ENCODE assay signal across 8 mouse cellular contexts in genomic region chr2:119167866-119168256, GRCm38 (mm10). TPM values are rescaled to one million over a fixed set of nuclear protein-coding genes. Genes with fewer than 3 reads are reported as not detected.
DNase-seq lines count a peak whose midpoint lies in the region; ATAC-seq and TF ChIP-seq lines count a peak whose summit lies in the region.

No protein-coding gene starts in this region.

- WGBS in kidney, adult 2 months, result 7% methylated on average over 26 of the region's 26 CpGs
- 1% methylated on average over 26 of the region's 26 CpGs for WGBS in hindbrain, embryonic 16.5 days
- 4% methylated on average over 26 of the region's 26 CpGs for WGBS in midbrain, postnatal 0 days

- no peak for TF ChIP-seq POLR2A in kidney, adult 2 months (IDR thresholded peaks at IDR 0.05; ENCODE audit: low read depth, low read length)
- TF ChIP-seq POLR2A in bone marrow macrophage, adult 2 months (IDR thresholded peaks at IDR 0.05; ENCODE audit: borderline replicate concordance, low read depth, low read length), result no peak

- no peaks in the 10 kb centered on the region for H3K36me3 ChIP-seq in kidney, adult 2 months (ENCODE audit: control insufficient read depth, insufficient read depth, low read length)
- H3K36me3 ChIP-seq in hindbrain, embryonic 16.5 days (ENCODE audit: control insufficient read depth, insufficient read depth, low read length), result no peaks in the 10 kb centered on the region
- no peaks in the 10 kb centered on the region for H3K36me3 ChIP-seq in midbrain, postnatal 0 days (ENCODE audit: insufficient read depth, low read length)

- peak overlapping the region; percentile 39 for H3K9ac ChIP-seq in hindbrain, embryonic 16.5 days (ENCODE audit: low read depth, low read length)
- peak overlapping the region; percentile 24; the same call in 1 of the 2 replicates for H3K9ac ChIP-seq in midbrain, postnatal 0 days (replicated peaks; ENCODE audit: low read length, poor library complexity, severe bottlenecking)

- no peaks in the 10 kb centered on the region; the same call in 1 of the 2 replicates for H3K4me1 ChIP-seq in kidney, adult 2 months (ENCODE audit: control insufficient read depth, insufficient read depth, low read length)
- H3K4me1 ChIP-seq in bone marrow macrophage, adult 2 months (ENCODE audit: control insufficient read depth, insufficient read depth, low read length), result peaks cover 29% of the 10 kb centered on the region
- H3K4me1 ChIP-seq in hindbrain, embryonic 16.5 days (ENCODE audit: control insufficient read depth, insufficient read depth, low read depth, low read length), result peaks cover 12% of the 10 kb centered on the region
- H3K4me1 ChIP-seq in midbrain, postnatal 0 days (ENCODE audit: insufficient read depth, low read length), result no peaks in the 10 kb centered on the region; the same call in 1 of the 2 replicates

- no peaks in the 10 kb centered on the region for H3K27me3 ChIP-seq in kidney, adult 2 months (replicated peaks; ENCODE audit: control insufficient read depth, insufficient read depth, low read length)
- peaks cover 4% of the 10 kb centered on the region for H3K27me3 ChIP-seq in hindbrain, embryonic 16.5 days (replicated peaks; ENCODE audit: control insufficient read depth, insufficient read depth, low read length)
- peaks cover 5% of the 10 kb centered on the region; the same call in 1 of the 2 replicates for H3K27me3 ChIP-seq in midbrain, postnatal 0 days (ENCODE audit: insufficient read depth, low read length)

- H3K27ac ChIP-seq in kidney, adult 2 months (ENCODE audit: insufficient read depth, low read depth, low read length), result no peak overlapping the region
- H3K27ac ChIP-seq in bone marrow macrophage, adult 2 months (ENCODE audit: insufficient read depth, low read depth, low read length), result no peak overlapping the region
- H3K27ac ChIP-seq in hindbrain, embryonic 16.5 days (ENCODE audit: low read depth, low read length), result no peak overlapping the region
- H3K27ac ChIP-seq in midbrain, postnatal 0 days (ENCODE audit: low read depth, low read length), result no peak overlapping the region

- no peak for TF ChIP-seq CTCF in kidney, adult 2 months (conservative IDR thresholded peaks at IDR 0.05; ENCODE audit: insufficient read depth, insufficient read length, low read depth, low read length)
- TF ChIP-seq CTCF in bone marrow macrophage, adult 2 months (IDR thresholded peaks at IDR 0.05; ENCODE audit: low read depth, low read length), result no peak
- TF ChIP-seq CTCF in midbrain, postnatal 0 days (IDR thresholded peaks at IDR 0.05), result no peak

- H3K9me3 ChIP-seq in hindbrain, embryonic 16.5 days (ENCODE audit: control insufficient read depth, low read length), result no peaks in the 10 kb centered on the region
- no peaks in the 10 kb centered on the region for H3K9me3 ChIP-seq in midbrain, postnatal 0 days (ENCODE audit: low read length)

- peak overlapping the region; percentile 98 for H3K4me2 ChIP-seq in hindbrain, embryonic 16.5 days (ENCODE audit: low read length)
- H3K4me2 ChIP-seq in midbrain, postnatal 0 days (ENCODE audit: low read depth, low read length, poor library complexity, severe bottlenecking), result peak overlapping the region; percentile 97

- no peak for DNase-seq in kidney, adult 2 months
- no peak for DNase-seq in kidney, postnatal 4 days
- DNase-seq in midbrain, postnatal 0 days (ENCODE audit: low spot score), result no peak
- DNase-seq in right cerebral cortex, postnatal 25 days, result no peak
- no peak for DNase-seq in right cerebral cortex, postnatal 10 days (ENCODE audit: low spot score in 2 of 2)
- DNase-seq in adrenal gland, adult 18-20 months (ENCODE audit: low spot score in 2 of 2), result no peak

- ATAC-seq in hindbrain, embryonic 16.5 days, result peak; percentile 38; the same call in 1 of the 2 replicates
- ATAC-seq in midbrain, postnatal 0 days (ENCODE audit: low FRiP score), result peak; percentile 29; the same call in 1 of the 2 replicates

- H3K4me3 ChIP-seq in kidney, adult 2 months (ENCODE audit: insufficient read depth, low read depth, low read length), result peak overlapping the region; percentile 53
- peak overlapping the region; percentile 61 for H3K4me3 ChIP-seq in bone marrow macrophage, adult 2 months (ENCODE audit: insufficient read depth, low read length)
- peak overlapping the region; percentile 57 for H3K4me3 ChIP-seq in hindbrain, embryonic 16.5 days (ENCODE audit: low read length)
- H3K4me3 ChIP-seq in midbrain, postnatal 0 days (ENCODE audit: low read depth, low read length), result peak overlapping the region; percentile 47

RNA-seq across cellular contexts. Expression of gene Gchfr, which starts 0.3 kb away (rescaled TPM):
- polyA plus RNA-seq in kidney, adult 2 months (2012; rRNA removed), result 124 and 144 TPM in 2 replicates
- polyA plus RNA-seq in bone marrow macrophage, adult 2 months (2012; ENCODE audit: insufficient read depth, insufficient read length, missing spikeins), result not detected in 2 replicates
- polyA plus RNA-seq in hindbrain, embryonic 16.5 days (2015; fragmentation: Nextera tagmentation; extraction: Ambion mirVana), result 10.9 and 16.2 TPM in 2 replicates
- 11.0 and 15.9 TPM in 2 replicates for total RNA-seq in midbrain, postnatal 0 days (2014; rRNA removed)
- polyA plus RNA-seq in midbrain, postnatal 0 days (2015; fragmentation: Nextera tagmentation; extraction: Ambion mirVana), result 9.9 and 12.0 TPM in 2 replicates
- total RNA-seq in adrenal gland, adult 18-20 months (2021), result 10 to 100 TPM; 24.3 to 26.0 TPM

RNA-seq across cellular contexts. Expression of gene Gm14137, which starts 6.4 kb away (rescaled TPM):
- 0.05 and 0.15 TPM in 2 replicates for polyA plus RNA-seq in kidney, adult 2 months (2012; rRNA removed)
- polyA plus RNA-seq in bone marrow macrophage, adult 2 months (2012; ENCODE audit: insufficient read depth, insufficient read length, missing spikeins), result not detected in 2 replicates
- 0.86 TPM in 2 replicates for polyA plus RNA-seq in hindbrain, embryonic 16.5 days (2015; fragmentation: Nextera tagmentation; extraction: Ambion mirVana)
- total RNA-seq in midbrain, postnatal 0 days (2014; rRNA removed), result 0.05 TPM in 1 of 2 replicates, not detected in the other
- 0.32 and 0.47 TPM in 2 replicates for polyA plus RNA-seq in midbrain, postnatal 0 days (2015; fragmentation: Nextera tagmentation; extraction: Ambion mirVana)
- under 1 TPM in 1 of 2 experiments, not detected in 1; 0.13 TPM for total RNA-seq in adrenal gland, adult 18-20 months (2021)

RNA-seq across cellular contexts. Expression of gene Rmdn3, which starts 11.0 kb away (rescaled TPM):
- polyA plus RNA-seq in kidney, adult 2 months (2012; rRNA removed), result 23.6 and 25.9 TPM in 2 replicates
- 15.8 and 17.6 TPM in 2 replicates for polyA plus RNA-seq in bone marrow macrophage, adult 2 months (2012; ENCODE audit: insufficient read depth, insufficient read length, missing spikeins)
- 49.3 and 50.1 TPM in 2 replicates for polyA plus RNA-seq in hindbrain, embryonic 16.5 days (2015; fragmentation: Nextera tagmentation; extraction: Ambion mirVana)
- 34.8 and 37.2 TPM in 2 replicates for total RNA-seq in midbrain, postnatal 0 days (2014; rRNA removed)
- polyA plus RNA-seq in midbrain, postnatal 0 days (2015; fragmentation: Nextera tagmentation; extraction: Ambion mirVana), result 38.8 and 43.1 TPM in 2 replicates
- 100 to 1,000 TPM in 1 of 2 experiments, 10 to 100 TPM in 1; 72.4 to 101 TPM for total RNA-seq in adrenal gland, adult 18-20 months (2021)

RNA-seq across cellular contexts. Expression of gene Zfyve19, which starts 40.6 kb away (rescaled TPM):
- 39.1 and 43.2 TPM in 2 replicates for polyA plus RNA-seq in kidney, adult 2 months (2012; rRNA removed)
- polyA plus RNA-seq in bone marrow macrophage, adult 2 months (2012; ENCODE audit: insufficient read depth, insufficient read length, missing spikeins), result 41.2 and 50.7 TPM in 2 replicates
- polyA plus RNA-seq in hindbrain, embryonic 16.5 days (2015; fragmentation: Nextera tagmentation; extraction: Ambion mirVana), result 70.4 and 75.7 TPM in 2 replicates
- total RNA-seq in midbrain, postnatal 0 days (2014; rRNA removed), result 30.5 and 44.0 TPM in 2 replicates
- 52.0 and 57.3 TPM in 2 replicates for polyA plus RNA-seq in midbrain, postnatal 0 days (2015; fragmentation: Nextera tagmentation; extraction: Ambion mirVana)
- 10 to 100 TPM; 32.0 to 32.4 TPM for total RNA-seq in adrenal gland, adult 18-20 months (2021)

RNA-seq across cellular contexts. Expression of gene Dnajc17, which starts 40.7 kb away (rescaled TPM):
- polyA plus RNA-seq in kidney, adult 2 months (2012; rRNA removed), result 3.4 and 4.6 TPM in 2 replicates
- polyA plus RNA-seq in bone marrow macrophage, adult 2 months (2012; ENCODE audit: insufficient read depth, insufficient read length, missing spikeins), result 13.5 and 18.6 TPM in 2 replicates
- 23.3 and 23.6 TPM in 2 replicates for polyA plus RNA-seq in hindbrain, embryonic 16.5 days (2015; fragmentation: Nextera tagmentation; extraction: Ambion mirVana)
- 22.1 and 24.5 TPM in 2 replicates for total RNA-seq in midbrain, postnatal 0 days (2014; rRNA removed)
- 24.5 and 25.9 TPM in 2 replicates for polyA plus RNA-seq in midbrain, postnatal 0 days (2015; fragmentation: Nextera tagmentation; extraction: Ambion mirVana)
- 10 to 100 TPM; 12.5 to 13.1 TPM for total RNA-seq in adrenal gland, adult 18-20 months (2021)

Comparison
In these comparisons a context has a peak if more than half of its experiments do, and no peak if none do; other contexts are left out.
1. RNA of gene Gchfr, which starts 0.3 kb away (polyA plus RNA-seq): 124 to 144 TPM in kidney, adult 2 months, 10.9 to 16.2 TPM in hindbrain, embryonic 16.5 days and 9.9 to 12.0 TPM in midbrain, postnatal 0 days; not detected in bone marrow macrophage, adult 2 months; every median in the first group is over 10 times any median in the second.
2. Peak in every context shown above with its lines, with median percentiles within 50 percentile points of each other: H3K4me3 ChIP-seq.